Mouse (Mus musculus) thymus, postnatal 0 days (tissue): ENCODE data around the gene Cbs. TPM values are rescaled to one million over a fixed set of nuclear protein-coding genes. Genes with fewer than 3 reads are reported as not detected.

ENCODE experiments used
- DNase-seq: peaks from one replicate; pipeline ENCODE4 v3.0.0-alpha.2; 2015; ENCODE audit warnings: low spot score
- polyA plus RNA-seq: library from polyadenylated mRNA; unstranded; fragments of >200 nt; fragmentation: Nextera tagmentation; extraction: Ambion mirVana; gene quantifications from 2 replicates; pipeline ENCODE4 v1.2.1, GENCODE M21; 2015

Cbs gene
- 0.71 and 0.88 TPM in 2 replicates for polyA plus RNA-seq

DNA sequence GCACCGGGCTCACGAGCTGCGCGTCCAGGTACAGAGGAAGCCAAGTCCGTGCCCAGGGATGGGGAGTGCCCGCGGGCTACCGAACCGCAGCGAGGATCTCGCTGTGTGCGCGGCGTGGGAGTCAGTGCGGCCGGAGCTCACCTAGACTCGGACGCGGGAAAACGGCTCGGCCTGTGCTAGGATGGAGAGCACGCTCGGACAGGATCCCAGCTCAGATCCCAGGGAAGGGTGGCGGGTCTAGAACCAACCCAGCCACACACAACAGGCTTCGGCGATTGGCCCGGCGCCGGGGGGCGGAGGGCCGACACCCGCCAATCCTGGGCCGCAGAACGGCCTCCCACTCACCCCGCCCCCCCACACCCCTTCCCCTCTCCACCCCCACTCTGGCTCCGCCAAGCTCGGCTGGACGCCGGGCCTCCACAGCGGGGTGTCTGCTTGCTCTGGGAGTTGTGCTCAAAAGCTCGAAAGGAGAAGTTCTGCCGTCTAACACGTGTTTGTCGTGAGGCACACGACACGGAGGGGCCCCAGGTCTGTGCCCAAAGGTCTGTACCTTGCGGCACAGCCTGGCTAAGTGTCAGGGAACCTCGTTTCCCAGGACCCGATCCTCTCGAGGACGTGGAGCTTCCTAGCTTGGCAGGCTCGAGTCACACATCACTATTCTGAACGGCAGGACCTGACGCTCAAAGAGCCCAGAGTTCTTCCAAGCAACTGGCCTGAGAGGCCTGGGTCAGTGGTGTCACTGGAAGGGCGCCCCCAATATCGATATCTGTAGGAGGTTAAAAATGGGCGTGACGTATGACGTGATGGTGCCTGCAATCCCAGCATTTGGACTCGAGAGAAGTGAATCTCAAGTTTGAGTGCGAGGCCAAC lies at the start of gene Cbs:
Gene Cbs (minus strand): TSS at position 297 of the 870 bp plus-strand sequence.
- peak; percentile 30 for DNase-seq

DNA sequence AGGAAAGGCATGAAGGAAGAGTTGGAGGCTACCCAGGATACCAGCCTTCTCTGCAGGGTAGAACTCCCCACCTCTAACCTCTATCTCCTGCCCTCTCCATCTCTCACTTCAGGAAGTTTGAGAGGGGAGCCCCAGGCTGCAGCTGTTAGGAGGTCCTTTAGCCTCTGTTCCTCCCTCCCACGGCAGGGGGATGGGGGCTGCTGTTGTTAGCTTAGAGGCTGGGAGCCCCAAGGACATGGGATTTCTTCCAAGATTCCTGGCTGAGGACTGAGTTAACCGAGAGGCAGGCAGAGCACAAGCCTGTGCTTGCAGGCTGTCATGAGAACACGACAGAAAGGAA lies 49.2 kb upstream of the Cbs start:
- no peak for DNase-seq

GRCm38 (mm10) chr17:31685514-31686224 lies 48.6 kb upstream of the Cbs start:
- DNase-seq, result peak; percentile 83

- no peak for DNase-seq
Observed at GRCm38 (mm10) chr17:31680450-31680849, 43.4 kb upstream of the Cbs start.

GRCm38 (mm10) chr17:31677507-31677906 lies 40.5 kb upstream of the Cbs start, which contains the start of gene Cryaa:
Gene Cryaa, plus strand, starts transcription at chr17:31677807.
- no peak for DNase-seq

GRCm38 (mm10) chr17:31674426-31674825 lies 37.4 kb upstream of the Cbs start:
- DNase-seq, result no peak

GRCm38 (mm10) chr17:31672279-31672678 lies 35.2 kb upstream of the Cbs start:
- DNase-seq, result no peak

DNA sequence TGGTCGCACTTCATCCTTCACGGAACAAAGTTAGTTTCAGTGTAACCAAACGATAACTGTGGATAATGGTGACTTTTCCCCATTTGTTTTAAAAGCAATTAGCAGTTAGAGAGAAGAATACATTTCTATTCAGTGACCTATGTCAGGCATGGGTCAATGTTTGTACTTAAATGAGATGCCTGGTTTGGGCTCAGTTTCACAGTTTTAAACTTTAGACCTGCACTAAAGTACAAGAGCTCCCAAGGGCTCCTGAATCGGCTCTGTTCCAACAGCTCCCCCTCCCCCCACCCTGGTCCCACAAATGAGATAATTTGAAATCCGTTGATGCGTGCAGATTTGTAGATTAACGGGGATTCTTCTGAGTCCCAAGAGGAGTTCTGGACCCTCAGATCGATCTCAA lies 34.7 kb upstream of the Cbs start:
- no peak for DNase-seq

- DNase-seq, result no peak
Observed at GRCm38 (mm10) chr17:31670163-31670562, 33.1 kb upstream of the Cbs start.

GRCm38 (mm10) chr17:31668306-31668705 lies 31.3 kb upstream of the Cbs start:
- no peak for DNase-seq

GRCm38 (mm10) chr17:31664760-31665159 lies 27.7 kb upstream of the Cbs start:
- DNase-seq, result peak; percentile 84

DNA sequence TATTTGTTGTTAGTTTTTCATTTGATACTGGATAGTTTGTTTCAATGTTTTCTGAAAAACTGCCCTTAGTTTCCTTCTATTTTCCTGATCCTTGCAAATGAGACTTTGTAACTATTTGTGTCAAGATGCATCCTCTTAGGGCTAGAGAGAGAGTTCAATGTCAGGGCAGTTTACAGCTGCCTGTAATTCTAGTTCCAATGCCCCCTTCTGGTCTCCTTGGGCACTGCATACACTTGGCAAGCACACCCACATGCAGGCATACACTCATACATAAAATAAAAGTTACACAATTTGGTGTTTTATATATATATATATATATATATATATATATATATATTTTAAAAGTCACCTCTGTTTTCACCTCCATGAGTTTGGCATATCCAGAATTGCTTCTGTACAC lies 25.8 kb upstream of the Cbs start:
- no peak for DNase-seq

GRCm38 (mm10) chr17:31660661-31661250 lies 23.7 kb upstream of the Cbs start:
- no peak for DNase-seq

- peak; percentile 98 for DNase-seq
Observed at GRCm38 (mm10) chr17:31658468-31659185, 21.6 kb upstream of the Cbs start, which contains the start of gene U2af1. Gene U2af1, minus strand, starts transcription at chr17:31658892.

DNA sequence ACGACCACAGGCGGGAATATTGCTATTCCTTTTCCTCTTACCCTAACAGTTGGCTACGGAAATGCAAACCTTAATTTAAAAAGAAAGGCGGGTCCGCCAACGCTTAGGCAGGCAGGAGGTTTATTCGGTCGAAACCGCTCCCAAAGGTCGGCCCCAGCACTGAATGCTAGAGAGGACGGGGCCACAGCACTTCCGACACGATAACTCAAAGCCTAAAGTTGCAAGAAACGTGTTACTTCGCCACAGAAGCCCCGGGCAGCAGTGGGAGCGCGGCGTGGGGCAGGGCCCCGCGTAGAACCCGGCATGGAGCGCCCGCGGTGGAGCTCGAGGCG lies 21.1 kb upstream of the Cbs start:
- peak; percentile 16 for DNase-seq

DNA sequence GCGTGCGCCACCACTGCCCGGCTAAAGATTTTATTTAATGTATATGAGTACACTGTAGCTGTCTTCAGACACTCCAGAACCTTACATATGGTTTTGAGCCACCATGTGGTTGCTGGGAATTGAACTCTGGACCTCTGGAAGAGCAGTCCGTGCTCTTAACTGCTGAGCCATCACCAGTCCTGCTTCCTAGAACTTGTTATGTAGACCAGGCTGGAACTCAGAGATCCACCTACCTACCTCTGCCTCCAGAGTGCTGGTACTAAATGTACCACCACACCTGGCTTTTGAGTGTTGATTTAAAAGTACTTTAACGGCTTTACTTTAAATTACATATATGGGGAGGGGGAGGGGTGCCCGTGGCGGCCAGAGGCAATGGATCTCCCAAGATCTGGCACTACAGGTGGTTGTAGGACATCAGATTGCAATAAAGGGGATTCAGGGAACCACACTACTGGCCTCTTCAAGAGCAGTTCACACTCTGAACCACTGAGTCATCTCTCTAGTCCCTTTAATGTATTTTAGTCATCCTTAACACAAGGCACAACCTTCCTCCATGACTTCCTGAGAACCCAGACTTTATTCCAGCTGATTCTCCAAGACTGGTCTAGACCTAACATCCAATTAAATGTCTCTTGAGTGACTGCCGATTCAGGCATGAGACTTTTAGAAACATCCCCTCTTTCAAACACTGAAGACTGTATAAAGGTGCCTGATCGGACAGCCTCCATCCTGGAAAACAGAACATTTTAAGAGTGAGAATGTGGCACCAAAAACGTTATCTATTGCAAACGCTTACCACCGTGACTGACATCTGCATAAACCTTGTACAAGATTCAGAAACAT lies 20.3 kb upstream of the Cbs start:
- no peak for DNase-seq

DNA sequence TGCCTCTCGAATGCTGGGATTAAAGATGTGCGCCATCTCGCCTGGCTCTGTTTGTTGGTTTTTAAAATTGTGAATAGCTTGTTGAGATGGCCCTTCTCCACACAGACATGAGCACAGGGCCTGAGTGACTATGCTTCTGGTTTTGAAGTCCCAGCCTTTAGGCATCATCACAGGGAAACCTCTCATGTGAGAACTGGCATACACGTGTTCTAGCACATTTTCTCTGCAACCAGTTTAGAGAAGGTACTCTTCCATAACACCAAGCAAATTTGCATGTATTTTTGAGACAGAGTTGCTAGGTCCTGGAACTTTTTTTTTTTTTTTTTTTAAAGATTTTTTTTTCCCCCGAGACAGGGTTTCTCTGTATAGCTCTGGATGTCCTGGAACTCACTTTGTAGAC lies 19.6 kb upstream of the Cbs start:
- DNase-seq, result no peak

- DNase-seq, result no peak
Observed at GRCm38 (mm10) chr17:31655366-31655765, 18.3 kb upstream of the Cbs start.

- DNase-seq, result peak; percentile 44
Observed at GRCm38 (mm10) chr17:31653277-31653676, 16.2 kb upstream of the Cbs start.

DNA sequence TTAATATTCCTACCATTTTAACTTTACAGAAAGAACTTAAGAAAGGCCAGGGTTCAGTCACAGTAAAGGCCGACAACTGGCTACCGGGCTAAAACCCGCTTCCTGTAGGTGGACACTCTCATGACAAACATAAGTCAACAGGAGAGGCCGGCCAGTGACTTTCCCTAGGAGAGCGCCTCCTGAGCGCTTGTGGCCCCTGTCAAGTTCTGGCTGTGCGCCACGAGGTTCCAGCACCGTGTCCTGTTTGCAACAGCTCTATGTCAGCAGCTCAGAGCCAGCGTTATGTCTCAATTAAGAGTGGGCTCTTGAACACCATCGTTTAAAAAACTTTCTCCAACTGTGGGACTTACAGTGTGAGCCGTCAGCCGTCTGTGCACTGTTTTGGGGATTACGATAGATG lies 15.1 kb upstream of the Cbs start:
- DNase-seq, result no peak
